Mouse (Mus musculus): Measurements from ENCODE around the gene Alg2.

The Alg2 gene

DNA sequence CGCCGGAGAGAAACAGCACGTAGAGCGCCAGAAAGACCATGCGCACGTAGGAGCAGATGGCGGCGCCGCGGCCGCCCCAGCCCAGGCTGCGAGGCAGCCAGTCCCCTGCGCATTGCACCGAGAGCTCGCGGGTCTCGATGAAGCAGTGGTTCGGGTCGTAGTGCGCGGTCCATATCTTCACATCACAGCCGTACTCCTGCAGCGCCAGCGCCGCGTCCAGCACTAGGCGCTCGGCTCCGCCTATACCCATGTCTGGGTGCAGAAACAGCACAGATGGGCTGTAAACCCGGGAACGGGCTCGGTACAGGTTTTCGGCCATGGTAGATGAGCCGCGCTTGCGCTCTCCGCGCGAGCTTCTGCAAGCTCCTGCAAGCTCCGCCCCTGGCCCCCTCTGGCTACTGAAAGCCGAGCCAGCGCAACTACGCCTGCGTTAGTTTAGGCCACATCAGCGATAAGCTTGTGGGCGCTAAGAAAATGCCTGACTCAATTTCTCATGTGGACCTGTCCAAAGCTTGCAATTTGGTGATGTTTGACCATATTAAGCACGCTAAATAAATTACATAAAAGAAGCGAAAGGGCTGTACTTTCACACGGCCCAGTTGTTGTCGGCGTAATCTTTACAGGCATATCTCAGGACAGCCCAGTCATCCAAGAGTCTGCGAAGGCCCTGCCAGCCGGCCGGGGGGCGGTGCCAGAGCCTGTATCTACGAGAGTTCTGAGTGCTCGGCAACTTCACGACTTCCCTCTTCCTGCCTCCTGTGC is at the start of gene Alg2, which contains the start of gene Sec61b:
TSS of gene Alg2 (minus strand) at position 366 of the 762 bp plus-strand sequence.
TSS of gene Sec61b (plus strand) at position 691 of the 762 bp plus-strand sequence.
- peak; percentile 89 to 95 for DNase-seq (ENCODE audit: low spot score in 2 of 2)

DNA sequence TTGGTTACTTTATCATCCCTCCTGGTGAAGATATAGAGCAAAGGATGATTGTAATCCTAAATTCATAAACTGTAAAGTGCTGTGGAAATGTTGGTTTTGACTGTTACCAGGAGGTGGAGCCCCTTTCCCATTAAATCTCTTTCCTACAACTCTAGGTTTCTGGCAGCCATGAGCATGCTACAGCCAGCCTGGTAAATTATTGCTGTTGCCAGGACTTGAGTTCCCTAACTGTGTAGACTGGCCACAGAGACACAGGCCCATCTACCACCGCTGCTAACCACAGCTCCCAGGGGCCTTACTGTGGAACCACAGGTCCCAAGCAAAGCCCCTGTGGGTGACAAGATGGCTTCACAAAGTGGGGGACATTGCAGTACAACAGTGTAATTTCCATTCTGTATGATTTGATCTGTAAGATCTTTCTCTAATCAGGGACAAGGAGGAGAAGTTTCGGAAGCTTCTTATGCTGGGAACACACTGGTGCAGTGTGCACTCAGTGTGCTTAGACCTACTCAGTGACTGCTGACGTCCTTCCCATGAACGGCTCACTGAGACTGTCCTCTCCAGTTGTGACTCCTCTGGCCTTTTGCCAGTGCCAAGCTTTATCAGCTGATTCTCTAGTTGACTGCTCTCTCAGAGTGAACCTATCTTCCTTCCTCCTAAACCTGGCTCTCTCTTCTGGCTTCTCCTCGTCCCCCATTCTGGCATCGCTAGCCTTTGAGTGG is 47.9 kb upstream of the Alg2 start:
- peak in 1 of 2 experiments; percentile 20 for DNase-seq (ENCODE audit: low spot score in 2 of 2)

DNA sequence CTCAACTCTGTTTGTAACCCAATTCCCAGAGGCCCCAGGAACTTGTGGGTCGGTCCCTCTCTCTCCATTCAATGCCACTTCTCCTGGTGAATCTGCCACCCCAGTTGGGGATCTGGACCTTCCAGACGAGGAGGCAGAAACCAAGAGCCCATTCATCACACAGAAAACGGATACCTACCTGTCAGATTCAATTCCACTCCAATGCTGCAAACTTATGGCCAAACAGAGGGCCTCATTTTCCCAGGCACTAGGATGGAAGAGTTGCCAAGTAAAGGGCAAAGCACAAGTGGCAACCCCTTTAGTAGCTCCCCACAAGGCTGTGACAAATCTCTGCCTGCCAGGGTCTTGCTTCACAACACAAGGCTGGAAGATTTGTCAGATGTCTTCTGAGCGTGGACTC is 45.9 kb upstream of the Alg2 start:
- no peak for DNase-seq (ENCODE audit: low spot score in 2 of 2)

DNA sequence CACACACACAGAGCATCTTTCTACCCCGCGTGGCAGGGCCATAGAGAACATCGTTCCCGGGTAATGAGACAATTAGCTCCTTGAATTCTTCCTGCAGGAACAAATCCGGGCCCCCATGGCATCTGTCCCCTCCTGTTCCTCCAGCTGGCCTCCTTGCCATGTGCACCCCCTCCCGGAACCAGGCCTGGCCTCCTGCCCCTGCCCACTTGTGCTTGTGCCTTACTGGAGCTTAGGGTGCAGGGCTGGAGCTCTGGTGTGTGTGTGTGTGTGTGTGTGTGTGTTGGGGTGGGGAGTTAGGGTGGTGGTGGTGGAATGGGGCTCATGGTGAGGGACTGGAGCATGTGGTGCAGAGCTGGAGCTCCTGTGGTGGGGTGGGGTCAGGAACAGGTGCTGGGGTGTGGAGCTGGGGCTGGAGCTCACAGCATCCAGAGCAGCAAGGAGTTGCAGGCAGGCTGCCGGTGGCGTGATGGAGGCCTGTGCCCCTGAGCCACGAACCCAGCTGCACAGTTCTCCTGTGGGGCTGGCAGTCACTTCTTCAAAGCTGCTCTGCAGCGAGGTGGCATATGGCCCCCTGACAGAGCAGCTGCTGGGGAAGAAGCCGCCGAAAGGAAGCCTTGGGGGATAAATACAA is 44.5 kb upstream of the Alg2 start:
- peak in 1 of 2 experiments; percentile 56 for DNase-seq (ENCODE audit: low spot score in 2 of 2)

DNA sequence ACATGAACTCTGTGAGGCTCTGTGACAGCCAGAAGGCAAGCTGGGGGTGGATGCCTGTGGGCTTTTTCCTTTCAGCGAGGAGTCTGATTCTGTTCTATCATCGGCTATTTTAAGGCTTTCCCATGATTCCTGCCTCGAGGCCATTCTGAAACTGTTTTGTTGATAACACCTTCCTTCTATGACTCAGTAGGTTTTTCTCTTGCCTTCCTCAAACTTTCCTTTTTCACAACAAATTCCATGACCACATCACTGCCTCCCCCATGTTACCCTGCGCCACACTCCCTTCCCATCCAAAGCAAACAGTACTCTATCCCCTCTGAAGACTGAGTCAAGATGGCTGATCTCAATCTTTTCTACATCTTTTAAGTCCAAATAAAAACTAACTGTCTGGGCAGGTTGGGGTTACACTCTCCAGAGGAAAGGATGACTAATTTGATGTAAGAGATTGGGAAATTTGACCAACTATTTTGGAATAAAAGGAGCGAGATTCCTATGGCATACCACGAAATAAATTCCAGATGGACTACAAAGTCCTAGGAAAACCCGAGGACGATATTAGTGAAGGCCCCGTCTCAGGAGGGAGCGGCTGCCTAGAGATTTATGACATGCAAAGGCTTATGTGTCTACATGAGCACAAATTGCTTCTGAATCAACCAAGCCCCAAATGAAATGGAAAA is 30.8 kb upstream of the Alg2 start:
- DNase-seq (ENCODE audit: low spot score in 2 of 2): no peak

DNA sequence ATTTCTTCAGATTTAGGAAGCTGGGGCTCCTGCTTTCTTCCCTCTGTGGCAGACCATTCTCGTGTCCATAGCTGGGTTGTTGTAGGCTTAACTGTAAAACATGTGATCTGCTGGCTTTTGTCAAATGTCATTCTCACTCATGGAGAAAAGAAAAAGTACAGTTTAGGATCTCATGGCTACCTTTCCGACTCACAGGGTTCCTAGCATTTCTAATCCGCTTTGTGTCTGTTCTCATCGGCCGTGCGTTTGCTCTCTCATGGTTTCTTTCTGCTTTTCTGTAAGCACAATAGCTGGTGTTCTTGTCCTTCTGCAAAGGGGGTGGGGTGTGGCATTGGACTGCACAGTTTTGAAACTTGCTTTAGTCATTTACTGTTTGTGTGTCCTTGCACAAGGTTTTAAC is 28.9 kb upstream of the Alg2 start:
- DNase-seq (ENCODE audit: low spot score in 2 of 2): no peak

DNA sequence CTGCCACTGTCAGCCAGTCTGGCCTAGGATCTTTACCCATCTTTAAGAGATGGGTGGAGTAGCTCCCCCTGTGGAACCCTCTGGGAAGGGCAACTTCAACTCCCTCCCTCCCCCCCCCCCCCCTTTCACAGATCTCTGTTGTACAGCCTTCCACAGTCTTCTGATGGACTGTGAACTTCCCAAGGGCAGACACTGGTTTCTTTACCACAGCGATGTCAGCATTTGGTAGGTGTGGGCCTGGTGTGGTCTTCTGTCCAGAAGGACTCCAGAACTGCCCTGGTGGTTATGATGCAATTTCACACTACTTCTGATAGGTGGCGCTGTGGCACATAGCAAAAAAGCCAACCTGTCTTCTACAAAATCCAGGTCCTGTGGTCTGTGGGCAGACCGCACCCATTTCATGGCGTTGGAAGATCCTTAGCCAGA is 28.4 kb upstream of the Alg2 start:
- DNase-seq (ENCODE audit: low spot score in 2 of 2): peak in 1 of 2 experiments; percentile 39

DNA sequence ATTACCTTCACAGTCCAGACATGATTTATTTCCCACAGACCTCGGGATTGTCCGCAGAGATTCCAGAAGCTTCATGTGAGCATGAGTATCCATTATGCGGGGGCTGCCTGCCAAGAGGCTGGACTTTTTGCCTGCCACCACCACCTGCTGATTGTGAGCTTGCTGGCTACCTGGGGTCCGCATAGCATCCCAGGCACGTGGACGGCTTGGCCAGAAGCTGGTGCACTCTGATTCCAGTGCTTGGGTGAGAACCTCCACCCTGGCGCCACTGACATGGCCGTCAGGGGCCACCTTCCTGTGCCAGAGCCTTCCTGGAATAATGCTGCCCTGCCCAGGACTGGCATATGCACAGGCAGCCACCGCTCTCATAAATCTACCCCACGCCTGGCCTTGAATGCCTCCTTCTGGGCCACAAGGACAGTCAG is 25.0 kb upstream of the Alg2 start:
- DNase-seq (ENCODE audit: low spot score in 2 of 2): no peak

DNA sequence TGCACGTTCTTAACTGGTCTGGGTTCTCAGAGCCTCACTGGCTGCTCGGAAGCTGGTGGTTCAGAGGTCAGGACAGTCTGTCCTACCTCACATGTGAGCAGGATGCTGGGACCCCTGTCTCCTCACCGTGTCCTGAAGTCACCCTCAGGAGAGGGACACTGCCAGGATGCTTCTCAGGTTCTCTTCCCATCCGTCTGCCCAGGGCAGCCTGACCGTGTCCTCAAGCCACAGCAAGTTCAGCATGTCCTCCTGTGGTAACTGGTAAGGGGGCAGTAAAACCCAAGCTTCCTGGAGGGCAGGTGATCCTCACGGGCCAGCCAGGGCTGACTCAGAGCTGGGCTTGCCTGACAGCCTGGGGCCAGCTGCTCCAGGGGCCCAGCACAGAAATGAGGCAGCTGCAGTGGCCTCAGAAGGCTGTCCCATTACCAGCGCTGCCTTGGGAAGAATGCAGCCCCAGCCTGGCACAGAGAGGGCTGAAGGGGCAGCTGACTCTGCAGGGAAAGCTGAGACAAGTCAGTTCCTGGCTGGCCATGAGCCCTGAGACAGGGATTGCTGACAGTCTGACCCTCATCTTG is 23.8 kb upstream of the Alg2 start:
- no peak for DNase-seq (ENCODE audit: low spot score in 2 of 2)

DNA sequence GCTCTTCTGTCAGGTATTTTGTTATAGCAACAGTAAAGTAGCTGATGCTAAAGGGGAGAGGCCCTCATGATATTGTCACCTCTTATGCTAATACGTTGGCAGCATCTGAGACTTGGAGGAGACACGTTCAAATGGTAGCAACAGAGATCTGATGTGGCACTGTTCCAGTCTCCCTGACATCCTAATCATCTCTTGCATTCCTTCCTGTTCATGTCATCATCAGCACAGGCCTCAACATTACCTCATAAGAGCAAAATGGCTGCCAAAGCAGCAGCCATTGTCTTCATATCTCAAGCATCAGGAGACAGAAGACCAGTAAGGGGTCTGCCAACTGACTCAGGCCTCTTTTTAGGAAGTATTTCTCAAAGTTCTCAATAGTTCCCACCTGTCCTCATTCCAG is 20.6 kb upstream of the Alg2 start:
- no peak for DNase-seq (ENCODE audit: low spot score in 2 of 2)

DNA sequence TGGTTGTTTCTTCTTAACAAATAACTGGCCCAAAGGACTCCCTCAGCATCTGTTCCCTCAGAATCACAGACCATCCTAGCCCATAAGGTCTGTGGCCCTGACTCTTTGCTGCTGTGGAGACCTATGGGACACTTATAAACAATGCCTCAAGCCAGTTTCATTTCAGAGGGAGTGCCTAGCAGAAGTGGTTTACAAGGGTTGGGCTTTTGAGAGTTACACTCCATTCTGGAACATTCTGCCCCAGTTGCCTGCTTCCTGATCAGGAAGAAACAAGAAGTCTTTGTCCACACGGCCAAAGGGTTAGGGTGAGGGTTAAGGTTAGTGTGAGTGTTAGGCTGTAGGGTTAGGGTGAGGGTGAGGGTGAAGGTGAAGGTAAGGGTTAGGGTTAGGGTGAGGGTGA is 20.0 kb upstream of the Alg2 start:
- DNase-seq (ENCODE audit: low spot score in 2 of 2): no peak

DNA sequence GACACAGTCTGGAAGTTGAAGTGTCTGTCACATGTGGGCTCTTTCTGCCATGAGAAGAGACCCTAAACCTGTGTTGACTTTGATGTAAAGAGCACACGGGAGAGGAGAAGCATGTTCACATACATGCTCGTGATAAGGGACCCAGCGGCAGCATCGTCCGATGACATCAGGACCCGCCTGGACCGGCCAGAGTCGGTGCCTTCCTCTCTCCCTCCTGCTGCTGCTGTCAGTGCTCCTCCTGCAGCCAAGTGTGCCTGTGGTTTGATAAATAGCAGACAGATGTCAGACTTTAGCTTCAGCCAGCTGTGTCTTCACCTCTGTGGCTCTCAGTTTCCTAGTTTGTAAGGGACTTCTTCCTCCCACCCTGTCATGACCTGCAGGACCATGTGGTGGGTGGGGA is 19.3 kb upstream of the Alg2 start:
- no peak for DNase-seq (ENCODE audit: low spot score in 2 of 2)

DNA sequence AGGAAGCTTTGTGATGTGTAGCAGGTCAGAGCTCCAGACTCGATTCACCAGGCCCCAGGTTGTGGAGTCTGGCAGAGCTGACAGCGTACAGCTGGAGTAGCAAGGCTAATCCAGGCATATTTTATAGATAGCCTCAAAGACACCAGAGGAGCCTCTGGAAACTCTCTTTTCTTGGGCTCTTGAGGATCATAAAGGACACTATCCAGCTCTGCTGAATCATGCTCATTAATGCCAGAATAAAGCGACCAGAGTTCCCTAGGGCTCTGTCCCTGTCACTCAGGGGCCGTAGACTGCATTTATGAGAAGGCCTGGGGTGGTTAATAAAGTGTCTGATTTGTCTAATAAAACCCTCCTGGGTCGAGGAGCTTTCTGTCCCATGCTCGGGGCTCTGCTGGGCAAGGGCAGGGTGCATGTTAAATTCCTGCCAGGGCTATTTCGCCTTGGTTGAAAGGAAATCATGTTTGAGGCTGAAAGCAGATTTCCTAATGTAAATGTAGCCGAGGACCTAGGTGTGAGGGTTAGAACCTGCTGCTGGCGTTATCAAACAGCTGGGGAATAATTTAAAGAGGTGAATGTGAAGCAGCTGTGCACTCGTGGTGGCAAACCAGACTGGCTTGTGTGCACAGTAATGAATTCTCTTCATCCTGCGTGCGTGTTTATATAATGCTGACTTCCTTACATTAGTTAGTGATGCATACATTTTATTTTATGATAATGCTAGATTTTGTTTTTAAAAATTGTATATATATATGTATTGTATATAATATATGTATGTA is 18.4 kb upstream of the Alg2 start:
- DNase-seq (ENCODE audit: low spot score in 2 of 2): no peak

DNA sequence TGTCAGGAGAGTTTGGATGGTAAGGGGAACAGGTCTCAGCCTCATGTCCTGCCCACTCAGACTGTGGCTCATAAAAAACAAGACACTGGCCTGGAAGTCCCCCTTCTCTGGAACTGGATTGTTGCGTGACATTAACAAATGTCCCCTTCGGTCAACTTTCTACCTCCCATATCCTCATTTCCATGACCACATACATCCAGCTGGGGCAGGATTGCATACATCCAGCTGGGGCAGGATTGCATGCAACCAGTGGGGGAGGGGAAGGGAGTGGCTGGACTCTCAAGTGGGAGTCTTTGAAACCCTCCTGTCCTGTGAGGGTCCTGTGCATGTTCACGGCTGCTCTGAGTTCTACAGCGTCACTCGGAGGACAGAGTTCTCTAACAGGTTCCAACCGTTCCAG is 17.1 kb upstream of the Alg2 start:
- no peak for DNase-seq (ENCODE audit: low spot score in 2 of 2)

DNA sequence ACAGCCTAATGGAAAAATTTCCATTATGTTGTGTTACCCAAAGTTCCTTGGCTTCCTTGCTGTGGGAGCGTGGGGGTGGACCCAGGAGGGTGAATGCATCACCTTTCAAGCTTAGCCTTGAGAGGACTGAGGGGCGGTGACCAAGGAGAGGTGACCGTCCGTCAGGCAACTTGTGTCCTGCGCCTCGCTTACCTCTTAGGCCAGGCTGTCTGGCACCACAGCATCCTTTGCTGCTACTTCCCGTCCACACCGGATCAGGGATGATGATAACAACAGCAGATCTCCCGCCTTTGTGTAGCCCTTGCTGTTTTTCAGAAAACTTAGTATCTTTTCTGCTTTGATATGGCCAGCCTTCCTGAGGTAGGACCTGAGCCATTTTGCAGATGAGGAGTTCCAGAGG is 6.4 kb upstream of the Alg2 start:
- DNase-seq (ENCODE audit: low spot score in 2 of 2): no peak

DNA sequence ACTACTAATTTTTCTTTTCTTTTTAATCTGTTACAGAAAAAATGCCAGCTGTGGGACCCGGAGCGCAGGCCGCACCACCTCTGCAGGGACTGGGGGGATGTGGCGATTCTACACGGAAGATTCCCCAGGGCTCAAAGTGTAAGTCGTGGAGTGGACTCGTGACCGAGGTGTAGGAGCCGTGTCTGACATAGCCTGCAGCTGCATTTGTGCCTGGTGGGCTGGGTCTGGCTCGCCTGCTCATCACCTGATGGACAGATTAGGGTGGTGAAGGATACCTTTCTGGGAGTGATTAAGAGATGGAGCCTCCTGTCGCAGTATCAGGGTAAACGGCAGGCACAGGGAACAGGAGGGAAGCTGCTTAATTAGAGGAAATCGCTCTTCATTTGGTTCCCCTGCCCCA is 6.0 kb upstream of the Alg2 start:
- no peak for DNase-seq (ENCODE audit: low spot score in 2 of 2)

DNA sequence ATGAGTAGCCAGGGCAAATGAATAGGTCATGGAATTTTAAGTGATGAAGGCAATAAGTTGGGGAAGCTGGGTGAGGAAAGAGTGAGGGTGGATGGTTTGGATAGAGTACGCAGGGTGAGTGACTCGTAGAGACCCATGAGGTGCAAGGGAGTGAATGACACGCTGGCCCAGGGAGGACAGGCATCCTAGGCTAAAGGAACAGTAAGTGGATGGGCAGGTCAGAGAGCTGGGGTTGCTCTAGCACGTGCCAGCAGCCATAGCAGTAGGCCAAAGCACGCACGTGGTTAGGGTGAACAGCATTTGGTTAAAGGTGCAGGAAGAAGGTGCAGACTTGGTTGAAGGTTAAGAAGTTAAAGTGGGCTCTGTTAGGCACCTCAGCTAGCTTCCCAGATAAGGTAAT is 3.4 kb upstream of the Alg2 start:
- no peak for DNase-seq (ENCODE audit: low spot score in 2 of 2)

DNA sequence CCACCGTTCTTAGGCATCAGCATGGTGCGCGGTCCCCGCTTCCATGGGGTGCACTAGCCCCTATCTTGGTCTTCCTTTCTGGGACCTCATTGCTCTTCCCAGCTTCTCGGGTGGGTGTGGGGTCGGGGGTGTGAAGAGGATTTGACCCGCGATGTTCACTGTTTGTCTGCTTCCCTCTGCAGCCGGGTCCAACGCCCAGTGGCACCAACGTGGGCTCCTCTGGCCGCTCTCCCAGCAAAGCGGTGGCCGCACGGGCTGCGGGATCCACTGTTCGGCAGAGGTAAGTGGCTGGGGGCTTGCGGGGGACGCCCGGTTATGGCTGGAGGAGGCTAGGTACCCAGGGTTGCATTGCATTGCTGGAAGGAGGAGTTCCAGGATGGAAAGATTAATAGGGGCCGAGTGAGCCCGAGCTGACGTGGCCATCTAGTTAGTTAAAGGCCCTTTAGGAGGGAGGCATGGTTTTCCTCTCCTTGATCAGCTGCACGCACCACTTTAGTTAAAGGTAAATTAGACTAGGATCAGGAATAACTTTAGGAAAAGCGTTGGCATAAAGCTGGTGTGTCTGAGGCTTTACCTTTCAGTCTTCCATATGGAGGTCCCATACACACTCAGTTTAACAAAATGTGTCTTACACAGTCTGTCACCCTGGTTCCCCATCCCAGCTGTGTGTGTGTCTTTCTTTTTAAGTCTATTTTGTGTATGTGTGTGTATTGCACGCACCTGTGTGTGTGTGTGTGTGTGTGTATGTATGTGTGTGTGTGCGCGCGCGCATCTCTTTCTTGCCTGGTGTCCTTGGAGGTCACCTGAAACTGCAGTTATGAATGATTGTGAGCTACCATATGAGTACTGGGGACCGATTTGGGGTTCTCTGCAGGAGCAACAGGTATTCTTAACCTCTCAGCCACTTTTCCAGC is 854 bp upstream of the Alg2 start:
- no peak for DNase-seq (ENCODE audit: low spot score in 2 of 2)

DNA sequence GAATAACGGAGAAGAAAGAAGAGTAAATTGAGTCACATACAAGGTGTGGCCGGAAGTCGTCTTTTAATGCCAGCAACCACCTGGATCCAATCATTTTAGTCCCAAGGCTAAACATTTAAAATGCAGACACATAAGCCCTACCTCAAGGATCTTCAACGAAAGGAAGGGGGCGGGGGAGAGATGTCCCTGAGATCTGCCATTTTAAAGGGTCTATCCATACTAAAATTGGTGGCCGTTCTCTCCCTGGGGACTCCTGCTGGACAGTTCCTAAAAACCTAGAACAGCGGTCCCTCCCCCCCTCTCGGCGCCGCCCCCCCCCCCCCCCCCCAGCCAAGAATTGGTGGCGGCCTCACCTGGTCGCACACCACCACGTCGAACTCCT is 556 bp downstream of the Alg2 start:
- no peak for DNase-seq (ENCODE audit: low spot score in 2 of 2)

DNA sequence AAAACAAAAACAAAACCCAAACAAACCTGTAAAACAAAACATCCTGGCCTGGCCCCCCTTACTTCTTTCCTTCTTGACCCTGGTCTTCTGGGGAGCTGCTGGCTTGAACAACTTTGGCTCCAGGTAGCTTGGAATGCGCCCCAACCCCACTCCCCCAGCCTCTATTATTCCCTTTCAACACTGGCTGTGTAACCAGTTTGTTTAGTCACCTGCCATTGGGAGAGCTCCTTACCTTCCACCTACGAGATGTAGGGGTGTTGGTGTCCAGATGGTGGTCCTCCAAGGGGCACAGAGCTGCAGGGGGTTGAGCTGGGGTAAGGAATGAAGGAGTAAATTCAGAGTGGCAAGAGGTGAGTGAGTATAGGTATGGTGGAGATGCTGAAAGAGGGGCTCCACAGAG is 6.9 kb downstream of the Alg2 start:
- no peak for DNase-seq (ENCODE audit: low spot score in 2 of 2)
